Mouse (Mus musculus) retina, adult 2 months (tissue): ENCODE results near the gene Rcsd1.

Experiments
- DNase-seq: peaks from one replicate; pipeline ENCODE4 v3.0.0-alpha.2; 2012; ENCODE audit warnings: low read depth, low spot score

Rcsd1 gene

DNA sequence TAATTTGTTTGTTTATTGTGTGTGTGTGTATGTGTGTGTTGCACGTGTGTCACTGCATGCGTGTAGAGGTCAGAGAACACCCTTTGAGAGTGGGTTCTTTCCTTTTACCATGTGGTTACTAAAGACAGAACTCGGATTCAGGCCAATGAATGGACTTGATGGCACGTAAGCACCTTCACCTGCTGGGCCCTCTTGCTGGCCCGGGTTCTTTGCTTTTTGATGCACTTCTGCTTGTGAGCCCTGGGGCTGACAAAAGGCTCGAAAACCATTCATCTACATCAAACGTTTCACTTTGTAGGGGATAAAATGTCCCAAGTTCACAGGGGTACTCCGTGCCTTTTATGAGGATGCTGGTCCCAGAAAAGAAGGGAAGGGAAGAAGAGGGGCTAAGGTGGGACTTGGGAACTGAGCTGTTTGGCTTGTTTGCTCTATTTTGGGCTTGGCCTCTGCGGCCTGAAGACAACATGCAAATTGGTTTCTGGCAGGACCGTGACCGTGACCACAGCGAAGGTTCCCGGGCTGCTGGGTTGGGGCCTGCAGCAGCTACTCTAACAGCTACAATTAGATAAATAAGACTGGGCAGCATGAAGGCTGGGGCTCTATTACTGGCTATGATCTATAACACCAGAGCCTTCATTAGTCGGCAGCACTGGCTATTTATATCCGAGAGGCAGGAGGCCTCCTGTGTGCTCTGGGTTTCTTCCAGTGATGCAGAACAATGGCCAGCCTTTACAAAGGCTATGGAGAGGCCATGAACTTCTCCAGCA lies 46.9 kb downstream of the Rcsd1 start:
- DNase-seq = no peak

DNA sequence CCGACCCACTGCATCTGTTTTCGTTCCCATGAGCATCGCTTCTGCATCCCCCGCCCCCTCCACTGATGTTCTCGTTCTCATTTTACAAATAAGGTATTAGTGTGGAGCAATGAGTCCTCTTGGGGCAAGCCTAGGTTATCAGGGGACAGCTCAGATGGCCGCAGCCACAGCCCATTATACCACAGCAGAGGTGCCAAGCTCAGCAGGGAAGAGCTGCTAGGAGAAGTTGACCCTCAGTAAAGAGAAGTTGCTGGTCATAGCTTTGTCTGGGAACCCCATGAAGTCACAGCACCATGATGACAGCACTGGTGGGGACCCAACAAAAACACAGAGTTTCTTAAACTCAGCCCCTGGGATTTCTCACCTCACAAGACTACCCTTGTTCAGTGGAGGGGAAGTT lies 47.8 kb downstream of the Rcsd1 start:
- no peak for DNase-seq

GRCm38 (mm10) chr1:165661191-165661590 lies 48.4 kb downstream of the Rcsd1 start:
- no peak for DNase-seq

DNA sequence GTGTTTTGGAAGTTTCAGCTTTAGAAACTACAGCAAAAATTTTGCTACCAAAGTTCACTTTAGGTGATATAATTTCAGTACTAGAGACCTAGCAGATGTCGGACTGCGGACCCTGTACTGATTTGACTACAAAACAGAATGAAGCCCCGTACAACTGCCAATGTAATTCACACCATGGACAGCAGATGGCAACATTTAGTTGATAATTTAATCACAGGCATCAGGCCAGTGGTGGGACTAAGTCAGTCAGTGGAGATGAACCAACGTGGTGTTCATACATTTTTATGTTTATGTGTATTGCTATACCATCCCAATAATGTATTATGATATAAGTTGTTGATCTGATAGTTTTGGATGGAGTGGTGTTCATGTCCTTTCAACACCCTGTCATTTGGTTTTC lies 48.8 kb downstream of the Rcsd1 start:
- peak; percentile 36 for DNase-seq

DNA sequence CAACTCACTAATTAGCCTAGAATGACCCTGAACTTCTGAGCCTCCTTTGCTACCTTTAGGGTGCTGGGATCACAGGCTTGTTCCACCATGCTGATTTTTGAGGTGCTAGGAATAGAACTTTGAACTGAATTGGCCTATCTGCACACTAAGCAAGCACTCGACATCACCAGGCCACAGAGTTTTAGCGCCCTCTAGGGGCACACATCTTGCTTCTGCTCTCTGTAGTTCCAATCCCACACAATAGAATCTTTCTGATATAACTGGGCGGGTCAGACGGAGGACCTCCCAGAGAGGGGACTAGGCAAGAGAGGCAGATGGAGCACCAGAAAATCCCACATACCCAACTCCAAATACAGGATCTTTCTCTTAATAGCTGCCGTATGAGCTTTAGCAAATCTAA lies 51.0 kb downstream of the Rcsd1 start:
- peak; percentile 34 for DNase-seq

DNA sequence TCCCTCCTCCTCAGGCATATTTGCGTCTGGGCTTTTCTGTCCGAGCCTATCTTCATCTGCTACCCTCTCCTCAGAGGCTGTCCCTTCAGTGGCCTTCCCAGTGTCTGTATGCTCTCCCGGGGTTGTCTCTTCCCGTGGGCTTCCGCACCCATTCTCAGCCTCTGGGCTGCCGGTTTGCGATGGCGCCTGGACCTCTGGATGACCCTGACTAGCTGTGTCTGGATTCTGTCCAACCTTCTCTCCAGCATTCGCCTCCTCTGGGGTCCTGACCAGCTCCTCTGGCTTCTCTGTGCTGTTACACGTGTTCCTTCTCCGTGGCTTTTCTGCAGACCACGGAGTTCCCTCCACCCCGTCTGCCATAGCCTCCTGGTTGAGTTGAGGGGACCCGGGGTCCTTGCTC lies 54.1 kb downstream of the Rcsd1 start:
- DNase-seq = no peak

DNA sequence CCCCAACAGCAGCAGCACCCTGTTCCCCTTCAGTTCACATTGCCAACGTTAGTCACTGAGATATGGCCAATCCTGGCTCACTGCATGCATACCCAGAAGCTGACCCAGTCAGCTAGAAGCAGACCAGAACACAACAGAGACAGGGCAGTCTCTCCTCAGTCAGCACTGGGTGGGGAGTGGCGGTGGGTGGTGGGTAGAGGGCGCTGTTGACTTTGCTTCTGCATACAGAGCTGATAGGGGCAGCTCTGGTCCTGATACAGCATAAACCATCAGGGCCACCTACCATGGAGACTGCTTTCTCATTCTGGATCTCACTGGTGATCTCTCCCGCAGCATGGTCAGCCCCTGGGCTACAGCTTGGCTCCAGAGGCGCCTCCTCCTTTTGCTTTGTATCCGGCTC lies 54.5 kb downstream of the Rcsd1 start:
- no peak for DNase-seq

GRCm38 (mm10) chr1:165653126-165653885 lies 56.3 kb downstream of the Rcsd1 start:
- DNase-seq = no peak

- DNase-seq = no peak
Observed at GRCm38 (mm10) chr1:165652507-165652906, 57.0 kb downstream of the Rcsd1 start.

- no peak for DNase-seq
Observed at GRCm38 (mm10) chr1:165651158-165651557, 58.4 kb downstream of the Rcsd1 start.

- no peak for DNase-seq
Observed at GRCm38 (mm10) chr1:165645102-165645501, 64.5 kb downstream of the Rcsd1 start.

DNA sequence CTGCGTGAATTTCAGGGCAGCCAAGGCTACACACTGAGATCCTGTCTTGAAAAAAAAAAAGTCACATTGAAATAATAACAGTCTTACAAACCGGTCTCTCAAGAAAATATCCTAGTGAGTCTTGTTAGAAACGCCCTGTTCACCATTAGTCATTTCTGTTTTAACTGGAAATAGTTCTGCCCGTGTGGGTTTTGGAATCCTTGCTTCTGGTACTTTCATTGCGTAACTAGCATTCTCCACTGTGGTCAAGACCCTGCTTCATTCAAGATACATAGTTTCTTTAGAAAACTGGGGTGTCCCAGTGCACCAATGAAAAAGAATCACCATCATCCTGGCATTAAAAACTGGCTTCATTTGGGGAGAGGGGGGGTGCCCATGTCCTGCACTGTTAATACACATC lies 65.8 kb downstream of the Rcsd1 start:
- no peak for DNase-seq

- DNase-seq = peak; percentile 22
Observed at GRCm38 (mm10) chr1:165642780-165643311, 66.7 kb downstream of the Rcsd1 start.

DNA sequence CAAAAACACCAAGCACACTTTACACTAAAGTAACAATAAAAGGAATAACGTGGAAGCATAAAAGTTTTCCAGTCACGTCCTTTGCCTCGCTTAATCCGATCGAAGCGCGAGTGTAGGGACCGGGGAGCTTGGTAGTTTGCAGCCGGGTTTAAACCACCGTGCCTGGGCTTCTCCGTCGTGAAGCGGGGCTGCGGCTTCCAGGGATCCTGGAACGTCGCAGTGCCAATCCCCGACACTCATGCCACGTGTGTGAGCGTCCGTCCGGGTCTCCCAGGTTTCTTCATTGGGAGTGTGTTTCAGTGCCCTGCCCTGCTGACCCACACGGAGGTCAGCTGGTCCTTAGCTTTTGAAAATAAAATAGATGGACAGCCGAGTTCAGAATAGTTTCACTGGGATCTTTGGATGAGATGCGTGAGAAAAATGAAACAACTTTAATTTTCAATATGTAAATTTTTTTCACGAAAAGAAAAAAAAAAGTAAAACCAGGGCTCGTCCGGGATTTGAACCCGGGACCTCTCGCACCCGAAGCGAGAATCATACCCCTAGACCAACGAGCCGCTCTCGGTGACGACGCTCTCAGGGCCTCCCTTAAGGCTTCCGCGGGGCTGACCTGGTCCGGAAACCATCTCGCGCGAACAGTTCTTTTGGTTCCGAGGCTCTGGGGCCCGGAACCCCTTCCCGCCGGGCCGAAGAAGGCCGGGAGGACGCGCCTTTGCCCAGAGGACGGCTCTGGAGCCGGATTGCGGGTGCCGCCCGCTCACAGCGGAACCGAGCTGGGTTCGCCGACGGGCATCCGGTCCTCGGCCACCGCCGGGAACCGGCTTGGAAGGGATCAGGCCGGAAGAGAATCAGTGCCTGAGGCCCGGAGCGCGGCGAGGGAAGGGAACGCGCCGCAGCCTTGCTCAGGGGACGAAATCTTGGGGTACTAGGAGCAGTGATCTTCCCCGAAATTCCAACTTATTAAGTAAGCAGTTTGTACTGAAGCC lies 67.5 kb downstream of the Rcsd1 start:
- peak; percentile 76 for DNase-seq

DNA sequence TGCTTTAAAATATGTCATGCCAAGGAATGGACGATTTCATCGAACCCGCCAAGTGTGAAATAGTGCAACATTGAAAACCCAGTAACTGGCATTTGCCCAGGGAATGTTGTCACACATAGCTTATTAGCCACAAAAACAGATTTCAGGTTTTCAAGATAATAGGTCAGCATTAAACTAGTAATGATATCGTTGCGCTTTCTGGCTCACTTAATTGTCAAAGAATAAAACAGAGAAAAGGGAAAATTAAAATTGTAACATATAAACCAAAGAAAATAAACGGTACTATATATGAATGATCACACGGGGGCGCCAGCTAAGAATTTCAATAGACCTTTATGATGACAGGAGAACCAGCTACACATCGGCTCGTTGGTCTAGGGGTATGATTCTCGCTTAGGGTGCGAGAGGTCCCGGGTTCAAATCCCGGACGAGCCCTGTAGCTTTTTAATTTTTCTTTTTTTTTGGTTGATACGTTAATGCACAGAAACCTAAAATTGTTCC lies 68.2 kb downstream of the Rcsd1 start:
- peak; percentile 74 for DNase-seq

DNA sequence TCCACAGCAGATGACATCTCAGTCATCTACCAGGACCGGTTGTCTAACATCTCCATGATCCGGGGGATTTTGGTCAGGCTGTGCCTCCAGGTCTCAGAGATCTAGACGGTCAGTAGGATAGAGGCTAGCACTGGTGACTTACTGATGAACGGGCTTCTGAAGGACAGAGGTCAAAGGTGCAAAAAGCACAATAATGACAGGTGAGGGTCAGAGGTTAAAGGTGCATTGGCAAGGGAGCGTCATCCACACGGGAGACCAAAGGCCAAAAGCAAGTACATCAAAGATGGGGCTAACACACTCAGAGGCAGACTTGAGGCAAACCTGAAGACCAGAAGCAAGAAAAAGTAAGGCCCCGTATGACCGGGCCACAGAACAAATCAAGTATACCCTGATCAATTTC lies 73.3 kb downstream of the Rcsd1 start:
- DNase-seq = no peak

DNA sequence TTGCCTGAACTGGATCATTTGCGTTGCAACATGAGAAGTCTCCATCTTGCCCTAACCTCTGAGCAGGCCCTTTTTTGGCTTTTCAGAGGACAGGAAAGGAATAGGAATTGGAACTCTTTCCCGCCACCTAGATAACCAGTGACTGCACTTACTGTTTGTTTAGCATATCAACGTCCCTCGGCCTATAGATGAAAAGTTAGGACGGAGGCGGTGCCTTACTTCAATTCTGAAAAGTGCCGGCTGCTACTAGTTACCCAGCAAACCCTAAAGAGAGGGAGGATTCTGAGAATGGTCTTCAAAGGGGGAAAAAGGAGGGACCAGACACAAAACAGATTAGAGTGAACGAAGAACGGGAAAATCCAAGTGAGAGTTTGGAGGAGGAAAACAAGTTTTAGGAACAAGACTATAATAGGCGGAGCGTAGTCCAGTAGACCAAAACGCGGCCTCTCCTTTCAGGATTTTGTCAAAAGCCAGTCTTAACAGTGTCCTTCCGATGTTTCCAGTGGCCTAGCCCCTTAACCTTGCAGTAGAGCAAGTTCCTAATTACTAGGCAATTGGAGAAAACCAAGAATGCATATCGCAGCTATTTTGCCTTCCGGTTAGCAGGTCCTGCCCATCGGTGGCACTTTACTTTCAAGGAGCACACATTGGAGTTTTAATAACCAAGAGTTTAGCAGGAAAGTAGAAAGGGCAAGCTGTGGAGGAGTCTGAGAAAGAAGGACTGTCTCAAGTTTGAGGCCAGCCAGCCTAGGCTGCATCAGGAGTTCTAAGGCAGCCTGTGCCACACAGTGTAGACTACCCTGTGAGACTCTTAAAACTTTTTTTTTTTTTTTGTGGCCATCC lies 74.3 kb downstream of the Rcsd1 start:
- DNase-seq = no peak

GRCm38 (mm10) chr1:165634151-165634884 lies 75.2 kb downstream of the Rcsd1 start, which contains the start of gene Mpzl1:
TSS of gene Mpzl1 (minus strand) at chr1:165634538.
- DNase-seq = peak; percentile 93

DNA sequence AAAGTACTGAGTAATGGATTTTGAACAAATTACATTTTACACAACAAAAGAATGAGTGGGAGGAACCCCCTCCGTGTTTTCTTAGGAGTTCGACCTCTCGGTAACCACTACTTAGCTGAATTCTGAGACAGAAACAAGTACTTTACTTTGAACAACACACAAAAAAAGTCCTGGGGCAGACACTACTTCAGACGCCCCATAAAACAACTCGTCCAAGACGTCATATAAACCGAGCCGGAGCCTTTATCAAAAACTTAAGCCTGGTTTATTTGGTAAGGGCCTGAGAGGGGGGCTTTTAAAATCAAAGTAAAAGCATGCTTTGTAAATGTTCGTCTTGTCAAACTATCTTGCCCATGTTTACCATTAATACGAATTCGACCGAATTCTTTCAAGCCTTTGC lies 76.2 kb downstream of the Rcsd1 start:
- no peak for DNase-seq

DNA sequence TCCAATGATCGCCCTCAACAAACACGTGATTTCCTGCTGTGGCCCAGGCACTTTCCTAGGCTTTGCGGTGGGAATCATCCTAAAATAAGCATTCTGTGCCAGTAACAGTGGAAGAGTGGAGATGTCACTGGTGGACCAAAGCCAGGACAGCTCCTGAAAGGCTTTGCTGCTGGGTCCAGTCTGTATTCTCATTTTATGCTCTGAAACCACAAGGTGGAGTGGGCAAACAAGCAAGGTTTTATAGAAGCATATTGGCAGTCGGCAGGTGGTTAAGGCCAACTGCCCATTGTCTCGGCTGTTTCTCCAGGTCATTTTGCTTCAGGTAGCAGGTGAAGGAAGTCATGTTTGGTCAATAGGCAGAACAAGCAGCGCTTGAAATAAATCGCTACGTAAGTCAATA lies 78.4 kb downstream of the Rcsd1 start:
- DNase-seq = no peak
